Mouse (Mus musculus) brown adipose tissue, adult 24 weeks (tissue): ENCODE results near the gene Shroom3. TPM values are rescaled to one million over a fixed set of nuclear protein-coding genes. Genes with fewer than 3 reads are reported as not detected.

ENCODE experiments used
- H3K27ac ChIP-seq: fragments of 200-500 bp; replicated peaks from 2 replicates; pipeline ENCODE4 v1.5.1; 2012; ENCODE audit warnings: low read depth, mild to moderate bottlenecking, low read length
- H3K4me1 ChIP-seq: fragments of 200-500 bp; 2 replicates; pipeline ENCODE4 v1.6.1; 2012; ENCODE audit warnings: low read length, mixed read lengths; ENCODE audit not compliant: control insufficient read depth, insufficient read depth, insufficient read length
- H3K4me3 ChIP-seq: fragments of 200-500 bp; 2 replicates; pipeline ENCODE4 v1.5.1; 2012; ENCODE audit warnings: low read depth, mild to moderate bottlenecking, low read length, moderate library complexity; ENCODE audit not compliant: insufficient read depth
- polyA plus RNA-seq: library from polyadenylated mRNA; stranded (reverse); fragments of >200 nt; gene quantifications from 2 replicates; pipeline ENCODE4 v1.2.4, GENCODE M21; 2012; ENCODE audit not compliant: missing spikeins, insufficient read depth, insufficient read length

Shroom3 gene
- polyA plus RNA-seq, 1 experiment = 0.59 TPM

- H3K27ac ChIP-seq = no peak overlapping the region
- H3K4me3 ChIP-seq = no peak overlapping the region
- peaks cover 8% of the 10 kb centered on the region; the same call in 1 of the 2 replicates for H3K4me1 ChIP-seq
Measured at GRCm38 (mm10) chr5:92994309-92994708, 311.1 kb downstream of the Shroom3 start.

GRCm38 (mm10) chr5:92994861-92995260 lies 311.6 kb downstream of the Shroom3 start:
- H3K4me1 ChIP-seq = peaks cover 8% of the 10 kb centered on the region; the same call in 1 of the 2 replicates
- H3K4me3 ChIP-seq = no peak overlapping the region

GRCm38 (mm10) chr5:92997428-92998120 lies 314.3 kb downstream of the Shroom3 start:
- peak overlapping the region; percentile 61 for H3K27ac ChIP-seq
- H3K4me3 ChIP-seq = no peak overlapping the region
- H3K4me1 ChIP-seq = peaks cover 8% of the 10 kb centered on the region; the same call in 1 of the 2 replicates

More at GRCm38 (mm10) chr5:92994861-92995260, 311.6 kb downstream of the Shroom3 start:
- H3K27ac ChIP-seq = no peak overlapping the region

- peak overlapping the region; percentile 61 for H3K27ac ChIP-seq
- peaks cover 8% of the 10 kb centered on the region; the same call in 1 of the 2 replicates for H3K4me1 ChIP-seq
- no peak overlapping the region for H3K4me3 ChIP-seq
Measured at GRCm38 (mm10) chr5:92998494-92999016, 315.3 kb downstream of the Shroom3 start.

GRCm38 (mm10) chr5:93000060-93000459 lies 316.8 kb downstream of the Shroom3 start:
- H3K4me1 ChIP-seq = peaks cover 8% of the 10 kb centered on the region; the same call in 1 of the 2 replicates
- peak overlapping the region; percentile 72 for H3K27ac ChIP-seq
- no peak overlapping the region for H3K4me3 ChIP-seq

- peaks cover 14% of the 10 kb centered on the region; the same call in 1 of the 2 replicates for H3K4me1 ChIP-seq
- peak overlapping the region; percentile 72 for H3K27ac ChIP-seq
- no peak overlapping the region for H3K4me3 ChIP-seq
Measured at GRCm38 (mm10) chr5:93000774-93001757, 317.8 kb downstream of the Shroom3 start.

GRCm38 (mm10) chr5:93002615-93003014 lies 319.4 kb downstream of the Shroom3 start:
- H3K4me1 ChIP-seq = peaks cover 7% of the 10 kb centered on the region; the same call in 1 of the 2 replicates
- no peak overlapping the region for H3K4me3 ChIP-seq
- H3K27ac ChIP-seq = no peak overlapping the region

- peak overlapping the region; percentile 62 for H3K4me3 ChIP-seq
- H3K4me1 ChIP-seq = peaks cover 7% of the 10 kb centered on the region; the same call in 1 of the 2 replicates
- H3K27ac ChIP-seq = no peak overlapping the region; the same call in 1 of the 2 replicates
Measured at GRCm38 (mm10) chr5:93005229-93005814, 322.1 kb downstream of the Shroom3 start.

- peak overlapping the region; percentile 62 for H3K4me3 ChIP-seq
- peaks cover 7% of the 10 kb centered on the region; the same call in 1 of the 2 replicates for H3K4me1 ChIP-seq
- no peak overlapping the region for H3K27ac ChIP-seq
Measured at GRCm38 (mm10) chr5:93005815-93006341, 322.6 kb downstream of the Shroom3 start.

- H3K4me1 ChIP-seq = peaks cover 7% of the 10 kb centered on the region; the same call in 1 of the 2 replicates
- H3K4me3 ChIP-seq = no peak overlapping the region
- H3K27ac ChIP-seq = no peak overlapping the region
Measured at GRCm38 (mm10) chr5:93008256-93008655, 325.0 kb downstream of the Shroom3 start.

Other genes starting within 250 kb of the Shroom3 start
- gene Nup54, start 248.2 kb upstream of the Shroom3 start, polyA plus RNA-seq = 20.3 and 20.9 TPM in 2 replicates
- 50.9 and 52.2 TPM in 2 replicates for gene Scarb2, start 176.6 kb upstream of the Shroom3 start, polyA plus RNA-seq
- gene Fam47e, start 128.4 kb upstream of the Shroom3 start, polyA plus RNA-seq = not detected in 2 replicates
- gene Stbd1, start 80.4 kb upstream of the Shroom3 start, polyA plus RNA-seq = 7.4 and 8.2 TPM in 2 replicates
- gene Ccdc158, start 8.2 kb upstream of the Shroom3 start, polyA plus RNA-seq = 0.32 and 0.46 TPM in 2 replicates